Mouse (Mus musculus): ENCODE measurements at regions not wholly inside any gene's neighbourhood (a gene's known extent, or its start where the extent isn't known, plus 50 kb on each side); places are given as distances from the start of the nearest gene placed in this dataset.

- Histone ChIP-seq H3K9me3 (replicated peaks; ENCODE audit: low read length) (no peaks in the 10 kb centered on the region), H3K79me2 (replicated peaks; ENCODE audit: control insufficient read depth, extremely low read depth, insufficient read depth, poor library complexity, severe bottlenecking) (no peaks in the 10 kb centered on the region), H3K36me3 (replicated peaks in 1 of 2; ENCODE audit: control insufficient read depth in 1 of 2, insufficient read depth in 1 of 2, low read length in 1 of 2) (no peaks in the 10 kb centered on the region), H3K4me2 (ENCODE audit: insufficient read depth, low read depth, poor library complexity, severe bottlenecking) (no peak overlapping the region), H3K27me3 (replicated peaks) (no peaks in the 10 kb centered on the region), H3K4me1 (ENCODE audit: control insufficient read depth in 1 of 2, insufficient read depth in 2 of 2) (no peaks in the 10 kb centered on the region), H3K4me3 (replicated peaks in 1 of 3; ENCODE audit: low read depth in 2 of 3, low read length in 2 of 3, poor library complexity in 1 of 3) (no peak overlapping the region), H3K9ac (ENCODE audit: insufficient read depth, low read depth) (no peak overlapping the region), H3K27ac (ENCODE audit: insufficient read depth, low read depth) (no peak overlapping the region)
- in situ Hi-C loops (cut with MboI; ENCODE audit: low pct_ligation_motif_present, low pct_unique_long_range_greater_than_20kb, low sequenced_read_pairs) (no loop called here), dilution Hi-C loops (cut with MboI; ENCODE audit: extremely low pct_ligation_motif_present, extremely low pct_unique_long_range_greater_than_20kb, low sequenced_read_pairs) (no loop called here)
- no peak for TF ChIP-seq TCF12 (IDR thresholded peaks at IDR 0.05; ENCODE audit: low read depth, low read length)
- no peak for TF ChIP-seq KAT2A (IDR thresholded peaks at IDR 0.05; ENCODE audit: insufficient replicate concordance, low read length)
- no peak for TF ChIP-seq IRF4 (IDR thresholded peaks at IDR 0.05; ENCODE audit: low read depth, low read length)
- no peak for TF ChIP-seq CHD2 (IDR thresholded peaks at IDR 0.05; ENCODE audit: low read length)
- TF ChIP-seq USF1 (IDR thresholded peaks at IDR 0.05; ENCODE audit: low read depth, low read length) = no peak
- no peak for TF ChIP-seq SMC3 (IDR thresholded peaks at IDR 0.05; ENCODE audit: low read depth, low read length)
- TF ChIP-seq ETS1 (conservative IDR thresholded peaks at IDR 0.05; ENCODE audit: low read depth, low read length) = no peak
- no peak for TF ChIP-seq BHLHE40 (IDR thresholded peaks at IDR 0.05; ENCODE audit: low read depth, low read length)
- DNase-seq (ENCODE audit: extremely low read depth) = no peak
Measured at GRCm38 (mm10) chr1:76629861-76630260, 885.0 kb downstream of the Epha4 start.

GRCm38 (mm10) chr1:76634071-76634470 lies 880.8 kb downstream of the Epha4 start:
- in situ Hi-C loops (cut with MboI; ENCODE audit: low pct_ligation_motif_present, low pct_unique_long_range_greater_than_20kb, low sequenced_read_pairs) = no loop called here
- Histone ChIP-seq H3K4me2 (ENCODE audit: insufficient read depth, low read depth, poor library complexity, severe bottlenecking) (no peak overlapping the region), H3K4me3 (replicated peaks in 1 of 3; ENCODE audit: low read depth in 2 of 3, low read length in 2 of 3, poor library complexity in 1 of 3) (no peak overlapping the region), H3K4me1 (ENCODE audit: control insufficient read depth in 1 of 2, insufficient read depth in 2 of 2) (no peaks in the 10 kb centered on the region), H3K9ac (ENCODE audit: insufficient read depth, low read depth) (no peak overlapping the region), H3K79me2 (replicated peaks; ENCODE audit: control insufficient read depth, extremely low read depth, insufficient read depth, poor library complexity, severe bottlenecking) (no peaks in the 10 kb centered on the region), H3K9me3 (replicated peaks; ENCODE audit: low read length) (no peaks in the 10 kb centered on the region), H3K36me3 (replicated peaks in 1 of 2; ENCODE audit: control insufficient read depth in 1 of 2, insufficient read depth in 1 of 2, low read length in 1 of 2) (no peaks in the 10 kb centered on the region), H3K27me3 (replicated peaks) (no peaks in the 10 kb centered on the region), H3K27ac (ENCODE audit: insufficient read depth, low read depth) (no peak overlapping the region)
- no peak for DNase-seq (ENCODE audit: extremely low read depth)
- dilution Hi-C loops (cut with MboI; ENCODE audit: extremely low pct_ligation_motif_present, extremely low pct_unique_long_range_greater_than_20kb, low sequenced_read_pairs) = no loop called here
- no peak for TF ChIP-seq SMC3 (IDR thresholded peaks at IDR 0.05; ENCODE audit: low read depth, low read length)
- no peak for TF ChIP-seq RAD21 (IDR thresholded peaks at IDR 0.05; ENCODE audit: low read depth, low read length)
- TF ChIP-seq JUN (IDR thresholded peaks at IDR 0.05; ENCODE audit: insufficient read depth, low read depth, low read length) = no peak

- Histone ChIP-seq H3K79me2 (replicated peaks; ENCODE audit: control insufficient read depth, extremely low read depth, insufficient read depth, poor library complexity, severe bottlenecking) (no peaks in the 10 kb centered on the region), H3K9me3 (replicated peaks; ENCODE audit: low read length) (no peaks in the 10 kb centered on the region), H3K4me2 (ENCODE audit: insufficient read depth, low read depth, poor library complexity, severe bottlenecking) (no peak overlapping the region), H3K27ac (ENCODE audit: insufficient read depth, low read depth) (no peak overlapping the region), H3K9ac (ENCODE audit: insufficient read depth, low read depth) (no peak overlapping the region), H3K4me1 (ENCODE audit: control insufficient read depth in 1 of 2, insufficient read depth in 2 of 2) (no peaks in the 10 kb centered on the region), H3K36me3 (replicated peaks in 1 of 2; ENCODE audit: control insufficient read depth in 1 of 2, insufficient read depth in 1 of 2, low read length in 1 of 2) (no peaks in the 10 kb centered on the region), H3K4me3 (replicated peaks in 1 of 3; ENCODE audit: low read depth in 2 of 3, low read length in 2 of 3, poor library complexity in 1 of 3) (no peak overlapping the region), H3K27me3 (replicated peaks) (no peaks in the 10 kb centered on the region)
- in situ Hi-C loops (cut with MboI; ENCODE audit: low pct_ligation_motif_present, low pct_unique_long_range_greater_than_20kb, low sequenced_read_pairs) (no loop called here), dilution Hi-C loops (cut with MboI; ENCODE audit: extremely low pct_ligation_motif_present, extremely low pct_unique_long_range_greater_than_20kb, low sequenced_read_pairs) (no loop called here)
- no peak for DNase-seq (ENCODE audit: extremely low read depth)
- TF ChIP-seq BHLHE40 (IDR thresholded peaks at IDR 0.05; ENCODE audit: low read depth, low read length) = no peak
- no peak for TF ChIP-seq HCFC1 (IDR thresholded peaks at IDR 0.05; ENCODE audit: low read depth, low read length)
- no peak for TF ChIP-seq POLR2A (IDR thresholded peaks at IDR 0.05; ENCODE audit: low read depth, low read length)
- TF ChIP-seq JUN (IDR thresholded peaks at IDR 0.05; ENCODE audit: insufficient read depth, low read depth, low read length) = no peak
- TF ChIP-seq CHD1 (IDR thresholded peaks at IDR 0.05; ENCODE audit: low read depth, low read length) = no peak
- no peak for TF ChIP-seq ZMIZ1 (IDR thresholded peaks at IDR 0.05; ENCODE audit: low read depth, low read length)
- no peak for TF ChIP-seq ELF1 (IDR thresholded peaks at IDR 0.05; ENCODE audit: low read depth, low read length)
- TF ChIP-seq POLR2AphosphoS2 (IDR thresholded peaks at IDR 0.05; ENCODE audit: low read depth, low read length) = no peak
Measured at GRCm38 (mm10) chr1:76637268-76638009, 877.4 kb downstream of the Epha4 start.

Data from CH12.LX (cell line).